Comparison of ENCODE assay signal across 8 mouse cellular contexts in the genomic region with DNA sequence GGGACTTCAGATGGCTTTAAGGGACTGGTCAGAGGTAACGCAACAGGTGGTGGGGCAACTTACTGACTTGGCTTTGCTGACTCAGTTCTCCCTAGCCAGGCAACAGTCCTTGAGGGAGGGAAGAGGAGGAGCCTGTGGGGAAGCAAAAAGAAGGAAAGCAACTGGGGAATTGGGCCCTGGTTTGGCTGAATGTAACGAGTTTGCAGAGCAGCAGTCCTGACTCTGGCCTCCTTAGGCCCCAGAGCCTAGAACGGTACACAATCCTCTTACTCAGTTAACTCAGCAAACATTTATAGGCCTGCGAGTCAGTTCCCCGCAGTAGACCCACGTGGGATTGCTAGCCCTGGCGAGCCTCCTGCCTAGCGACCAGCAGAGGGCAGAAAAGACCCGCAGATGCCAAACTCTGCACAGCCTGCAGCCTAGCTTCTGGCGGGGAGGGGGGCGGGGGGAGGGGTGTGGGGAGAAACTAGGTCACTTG. TPM values are rescaled to one million over a fixed set of nuclear protein-coding genes. Genes with fewer than 3 reads are reported as not detected.
DNase-seq lines count a peak whose midpoint lies in the region; ATAC-seq lines count a peak whose summit lies in the region.

No protein-coding gene starts in this region.

- H3K36me3 ChIP-seq in hindbrain, embryonic 15.5 days, result no peaks in the 10 kb centered on the region

- no peak overlapping the region for H3K4me3 ChIP-seq in hindbrain, embryonic 15.5 days

- no peaks in the 10 kb centered on the region for H3K9me3 ChIP-seq in hindbrain, embryonic 15.5 days

- peak; percentile 86 for DNase-seq in NIH3T3 (ENCODE audit: low read depth)
- DNase-seq in cerebellum, postnatal 14 days, result peak; percentile 91 to 93
- peak; percentile 80 to 88 for DNase-seq in frontal cortex, postnatal 36 days (ENCODE audit: low spot score in 2 of 2)
- DNase-seq in left cerebral cortex, adult 18-20 months (ENCODE audit: low spot score in 2 of 2), result peak; percentile 85 to 86
- peak; percentile 82 to 84 for DNase-seq in lung, postnatal 4 days
- DNase-seq in retina, postnatal 7 days (ENCODE audit: low read depth, low spot score), result peak; percentile 76
- DNase-seq in urinary bladder, postnatal 25 days (ENCODE audit: low spot score), result peak; percentile 70

- WGBS in hindbrain, embryonic 15.5 days, result 1% methylated on average over 11 of the region's 11 CpGs

- H3K4me1 ChIP-seq in hindbrain, embryonic 15.5 days (replicated peaks), result peaks cover 3% of the 10 kb centered on the region; the same call in 1 of the 2 replicates

- H3K27ac ChIP-seq in hindbrain, embryonic 15.5 days (replicated peaks), result no peak overlapping the region

- H3K4me2 ChIP-seq in hindbrain, embryonic 15.5 days, result peak overlapping the region; percentile 38

- ATAC-seq in hindbrain, embryonic 15.5 days (ENCODE audit: low FRiP score, low read depth), result peak; percentile 95

- peaks cover 8% of the 10 kb centered on the region for H3K27me3 ChIP-seq in hindbrain, embryonic 15.5 days

- no peak overlapping the region for H3K9ac ChIP-seq in hindbrain, embryonic 15.5 days

RNA-seq across cellular contexts. Expression of gene Rbm15, which starts 23.5 kb away (rescaled TPM):
- polyA plus RNA-seq in hindbrain, embryonic 15.5 days (2015; fragmentation: Nextera tagmentation; extraction: Ambion mirVana), result 6.9 and 7.5 TPM in 2 replicates
- total RNA-seq in left cerebral cortex, adult 18-20 months (2021), result 10 to 100 TPM; 25.6 to 27.0 TPM
